Mouse (Mus musculus) cerebellum, adult 2 months (tissue): Measurements from ENCODE around the gene Fkbp5.
"Not testable (repeated sequence)": the region's sequence is repeated elsewhere in the genome, so short reads cannot be mapped to it uniquely, and the experiment has no call there.

ENCODE experiments used
- CTCF ChIP-seq: fragments of 200-500 bp; IDR thresholded peaks from 2 replicates; pipeline ENCODE4 v1.5.1; 2011; ENCODE audit warnings: low read depth, mild to moderate bottlenecking, control low read depth, low read length, moderate library complexity, borderline replicate concordance; ENCODE audit not compliant: insufficient read depth
- POLR2A ChIP-seq: fragments of 200-500 bp; IDR thresholded peaks from 2 replicates; pipeline ENCODE4 v1.6.1; 2011; ENCODE audit warnings: low read length, control low read depth, borderline replicate concordance; ENCODE audit not compliant: insufficient read depth

GRCm38 (mm10) chr17:28358576-28359261 is 158.6 kb downstream of the Fkbp5 start:
- TF ChIP-seq CTCF, POLR2A: not testable (repeated sequence)
